Mouse (Mus musculus) thymus, adult 2 months (tissue): ENCODE results near the gene Abcf2. TPM values are rescaled to one million over a fixed set of nuclear protein-coding genes. Genes with fewer than 3 reads are reported as not detected.

ENCODE experiments used
- DNase-seq: peaks from one replicate; pipeline ENCODE4 v3.0.0; 2021
- H3K27ac ChIP-seq: fragments of 200-500 bp; 2 replicates; pipeline ENCODE4 v1.5.1; 2012; ENCODE audit warnings: low read length, control low read depth; ENCODE audit not compliant: control insufficient read depth, insufficient read depth
- H3K27me3 ChIP-seq: fragments of 200-500 bp; 2 replicates; pipeline ENCODE4 v1.6.1; 2012; ENCODE audit warnings: mild to moderate bottlenecking, low read length, moderate library complexity, mixed read lengths; ENCODE audit not compliant: control insufficient read depth, insufficient read depth
- H3K36me3 ChIP-seq: fragments of 200-500 bp; 2 replicates; pipeline ENCODE4 v1.6.1; 2012; ENCODE audit warnings: mild to moderate bottlenecking, low read length, moderate library complexity; ENCODE audit not compliant: control insufficient read depth, insufficient read depth
- H3K4me1 ChIP-seq: fragments of 200-500 bp; replicated peaks from 2 replicates; pipeline ENCODE4 v1.6.1; 2012; ENCODE audit warnings: low read length; ENCODE audit not compliant: control insufficient read depth, insufficient read depth
- H3K4me3 ChIP-seq: fragments of 200-500 bp; 2 replicates; pipeline ENCODE4 v1.5.1; 2012; ENCODE audit warnings: mild to moderate bottlenecking, low read length, control low read depth, moderate library complexity; ENCODE audit not compliant: control insufficient read depth, insufficient read depth
- CTCF ChIP-seq: fragments of 200-500 bp; IDR thresholded peaks from 2 replicates; pipeline ENCODE4 v1.5.1; 2012; ENCODE audit warnings: mild to moderate bottlenecking, control low read depth, low read length, moderate library complexity, borderline replicate concordance; ENCODE audit not compliant: control insufficient read depth, poor library complexity, insufficient read depth; ENCODE audit errors: extremely low read depth
- POLR2A ChIP-seq: fragments of 200-500 bp; IDR thresholded peaks from 2 replicates; pipeline ENCODE4 v1.6.1; 2012; ENCODE audit warnings: mild to moderate bottlenecking, low read length, control low read depth, moderate library complexity; ENCODE audit not compliant: control insufficient read depth, poor library complexity, insufficient read depth; ENCODE audit errors: extremely low read depth
- WGBS: fragments of 180-500 bp; shearing (Covaris S2); methylation state at CpG from one replicate; pipeline ENCODE4 v1.1.7; 2018; 5-methylcytosine and 5-hydroxymethylcytosine counted together
- polyA plus RNA-seq: library from polyadenylated mRNA; depleted of rRNA; stranded (reverse); fragments of >200 nt; gene quantifications from 2 replicates; pipeline ENCODE4 v1.2.3, GENCODE M21; 2012

The Abcf2 gene
- polyA plus RNA-seq, 1 experiment, result 121 TPM

- H3K36me3 ChIP-seq, result no peaks in the 10 kb centered on the region
- 32% methylated on average over 6 of the region's 6 CpGs for WGBS
- 0 out of 2 replicates have a peak, but pooled peaks cover 3% of the 10 kb centered on the region for H3K4me1 ChIP-seq
- DNase-seq, result no peak
- peaks cover 25% of the 10 kb centered on the region for H3K27me3 ChIP-seq
- H3K4me3 ChIP-seq, result no peak overlapping the region
- TF ChIP-seq POLR2A (no peak), CTCF (no peak)
- H3K27ac ChIP-seq, result no peak overlapping the region
Measured at GRCm38 (mm10) chr5:24527780-24528179, 49.5 kb downstream of the Abcf2 start.

GRCm38 (mm10) chr5:24526889-24527230 lies 50.4 kb downstream of the Abcf2 start, which contains the start of gene Gbx1:
Gene Gbx1 (minus strand): TSS chr5:24527202.
- no peak for DNase-seq
- 2% methylated on average over 37 of the region's 49 CpGs for WGBS
- Histone ChIP-seq H3K27me3 (peaks cover 27% of the 10 kb centered on the region), H3K27ac (no peak within 1 kb of the TSS), H3K4me1 (0 out of 2 replicates have a peak, but pooled peaks cover 3% of the 10 kb centered on the region), H3K36me3 (no peaks in the 10 kb centered on the region), H3K4me3 (no peak within 1 kb of the TSS)
- TF ChIP-seq CTCF (no peak), POLR2A (no peak)

- no peak for DNase-seq
- no peak overlapping the region for H3K4me3 ChIP-seq
- no peak overlapping the region for H3K27ac ChIP-seq
- H3K27me3 ChIP-seq, result peaks cover 27% of the 10 kb centered on the region
- 4% methylated on average over 103 of the region's 109 CpGs for WGBS
- no peak for TF ChIP-seq CTCF
- TF ChIP-seq POLR2A, result no peak
- H3K36me3 ChIP-seq, result no peaks in the 10 kb centered on the region
- H3K4me1 ChIP-seq, result 0 out of 2 replicates have a peak, but pooled peaks cover 3% of the 10 kb centered on the region
Measured at GRCm38 (mm10) chr5:24526190-24526888, 50.9 kb downstream of the Abcf2 start.

GRCm38 (mm10) chr5:24525360-24526189 lies 51.7 kb downstream of the Abcf2 start:
- H3K36me3 ChIP-seq, result no peaks in the 10 kb centered on the region
- 0 out of 2 replicates have a peak, but pooled peaks cover 3% of the 10 kb centered on the region for H3K4me1 ChIP-seq
- H3K27me3 ChIP-seq, result peaks cover 27% of the 10 kb centered on the region
- no peak for DNase-seq
- TF ChIP-seq CTCF (no peak), POLR2A (no peak)
- H3K4me3 ChIP-seq, result no peak overlapping the region
- H3K27ac ChIP-seq, result no peak overlapping the region
- WGBS, result 13% methylated on average over 34 of the region's 34 CpGs

- H3K27me3 ChIP-seq, result peaks cover 27% of the 10 kb centered on the region
- no peak for DNase-seq
- WGBS, result 28% methylated on average over 4 of the region's 4 CpGs
- TF ChIP-seq POLR2A (no peak), CTCF (no peak)
- H3K4me3 ChIP-seq, result no peak overlapping the region
- no peak overlapping the region for H3K27ac ChIP-seq
- 0 out of 2 replicates have a peak, but pooled peaks cover 3% of the 10 kb centered on the region for H3K4me1 ChIP-seq
- no peaks in the 10 kb centered on the region for H3K36me3 ChIP-seq
Measured at GRCm38 (mm10) chr5:24524522-24524921, 52.7 kb downstream of the Abcf2 start.

GRCm38 (mm10) chr5:24523806-24524205 lies 53.5 kb downstream of the Abcf2 start:
- no peak for DNase-seq
- Histone ChIP-seq H3K36me3 (no peaks in the 10 kb centered on the region), H3K27me3 (peaks cover 27% of the 10 kb centered on the region), H3K4me1 (0 out of 2 replicates have a peak, but pooled peaks cover 3% of the 10 kb centered on the region), H3K4me3 (no peak overlapping the region), H3K27ac (no peak overlapping the region)
- 71% methylated on average over 8 of the region's 8 CpGs for WGBS
- TF ChIP-seq CTCF (no peak), POLR2A (no peak)
